Mouse (Mus musculus) embryonic facial prominence, embryonic 14.5 days (tissue): ENCODE measurements around the gene C4bp. TPM values are rescaled to one million over a fixed set of nuclear protein-coding genes. Genes with fewer than 3 reads are reported as not detected.
"Not testable (repeated sequence)": the region's sequence is repeated elsewhere in the genome, so short reads cannot be mapped to it uniquely, and the experiment has no call there.

Experiments used
- ATAC-seq: fragments of 200-750 bp; cut with Nextera tagmentation; 2 replicates; pipeline ENCODE4 v1.8.0; 2017; ENCODE audit warnings: low read depth, moderate number of reproducible peaks, moderate TSS enrichment
- DNase-seq: peaks from one replicate; pipeline ENCODE4 v3.0.0-alpha.2; 2015; ENCODE audit warnings: low spot score
- H3K27ac ChIP-seq: fragments of 300-500 bp; sonication (generic); replicated peaks from 2 replicates; pipeline ENCODE4 v1.5.1; 2014; ENCODE audit warnings: low read depth, mild to moderate bottlenecking, low read length, moderate library complexity
- H3K27me3 ChIP-seq: fragments of 300-500 bp; sonication (generic); replicated peaks from 2 replicates; pipeline ENCODE4 v1.6.1; 2014; ENCODE audit warnings: low read length; ENCODE audit not compliant: control insufficient read depth, insufficient read depth
- H3K36me3 ChIP-seq: fragments of 300-500 bp; sonication (generic); 2 replicates; pipeline ENCODE4 v1.6.1; 2014; ENCODE audit warnings: low read length, mixed read lengths; ENCODE audit not compliant: control insufficient read depth, insufficient read depth
- H3K4me1 ChIP-seq: fragments of 300-500 bp; sonication (generic); 2 replicates; pipeline ENCODE4 v1.6.1; 2014; ENCODE audit warnings: antibody characterized with exemption, low read length; ENCODE audit not compliant: control insufficient read depth, insufficient read depth
- H3K4me2 ChIP-seq: fragments of 300-500 bp; sonication (generic); 2 replicates; pipeline ENCODE4 v1.6.1; 2014; ENCODE audit warnings: low read depth, mild to moderate bottlenecking, low read length, moderate library complexity, mixed read lengths
- H3K4me3 ChIP-seq: fragments of 300-500 bp; sonication (generic); 2 replicates; pipeline ENCODE4 v1.5.1; 2014; ENCODE audit warnings: low read depth, mild to moderate bottlenecking, low read length
- H3K9ac ChIP-seq: fragments of 300-500 bp; sonication (generic); 2 replicates; pipeline ENCODE4 v1.6.1; 2014; ENCODE audit warnings: low read depth, mild to moderate bottlenecking, low read length, moderate library complexity, mixed read lengths
- H3K9me3 ChIP-seq: fragments of 300-500 bp; sonication (generic); 2 replicates; pipeline ENCODE4 v1.6.1; 2016; ENCODE audit warnings: low read length; ENCODE audit not compliant: control insufficient read depth
- WGBS: fragments of 180-500 bp; shearing (Covaris S2); extraction: QIAGEN DNeasy Blood & Tissue Kit; methylation state at CpG from one replicate; pipeline ENCODE4 v1.1.7; 2014; 5-methylcytosine and 5-hydroxymethylcytosine counted together
- polyA plus RNA-seq: library from polyadenylated mRNA; unstranded; fragments of >200 nt; fragmentation: Nextera tagmentation; extraction: Ambion mirVana; gene quantifications from 2 replicates; pipeline ENCODE4 v1.2.1, GENCODE M21; 2014

Gene C4bp
- polyA plus RNA-seq, 1 experiment from 2014 or later = not detected

GRCm38 (mm10) chr1:130681075-130681474, 19.6 kb upstream of the C4bp start:
- Histone ChIP-seq H3K27me3 (no peaks in the 10 kb centered on the region), H3K4me3 (no peak overlapping the region), H3K9me3 (no peaks in the 10 kb centered on the region), H3K4me1 (no peaks in the 10 kb centered on the region), H3K27ac (no peak overlapping the region), H3K4me2 (no peak overlapping the region), H3K9ac (no peak overlapping the region), H3K36me3 (no peaks in the 10 kb centered on the region)
- WGBS = 87% methylated on average over 2 of the region's 2 CpGs
- ATAC-seq (no peak), DNase-seq (no peak)

DNA sequence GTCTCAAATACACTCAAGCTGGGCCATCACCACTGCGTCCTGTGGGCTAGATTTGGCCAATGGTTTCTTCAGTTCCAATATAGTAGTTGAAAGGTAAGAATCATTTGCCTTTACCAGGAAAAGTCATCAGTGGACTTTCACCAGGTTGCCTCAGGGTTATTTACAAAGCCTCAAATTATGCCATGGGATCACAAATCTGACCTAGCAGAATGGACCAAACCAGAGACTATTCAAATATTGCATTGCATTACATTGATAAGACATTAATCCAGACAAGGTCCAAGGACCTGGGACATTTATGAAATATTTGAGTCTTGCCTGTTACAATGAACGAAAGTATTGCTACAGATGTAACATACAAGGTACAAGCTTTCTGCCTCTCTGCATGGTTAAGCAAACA, 17.1 kb upstream of the C4bp start:
- Histone ChIP-seq H3K9ac (no peak overlapping the region), H3K27me3 (no peaks in the 10 kb centered on the region), H3K4me3 (no peak overlapping the region), H3K4me2 (no peak overlapping the region), H3K27ac (no peak overlapping the region), H3K36me3 (no peaks in the 10 kb centered on the region), H3K4me1 (no peaks in the 10 kb centered on the region), H3K9me3 (no peaks in the 10 kb centered on the region)
- DNase-seq (no peak), ATAC-seq (no peak)
- 85% methylated on average over 2 of the region's 2 CpGs for WGBS

GRCm38 (mm10) chr1:130663576-130663975, 2.1 kb upstream of the C4bp start:
- not testable (repeated sequence) for H3K4me2 ChIP-seq, H3K4me1 ChIP-seq, H3K4me3 ChIP-seq, H3K9me3 ChIP-seq, H3K27me3 ChIP-seq, H3K27ac ChIP-seq, H3K36me3 ChIP-seq, DNase-seq, H3K9ac ChIP-seq, ATAC-seq
- WGBS = 85% methylated on average over 5 of the region's 5 CpGs

DNA sequence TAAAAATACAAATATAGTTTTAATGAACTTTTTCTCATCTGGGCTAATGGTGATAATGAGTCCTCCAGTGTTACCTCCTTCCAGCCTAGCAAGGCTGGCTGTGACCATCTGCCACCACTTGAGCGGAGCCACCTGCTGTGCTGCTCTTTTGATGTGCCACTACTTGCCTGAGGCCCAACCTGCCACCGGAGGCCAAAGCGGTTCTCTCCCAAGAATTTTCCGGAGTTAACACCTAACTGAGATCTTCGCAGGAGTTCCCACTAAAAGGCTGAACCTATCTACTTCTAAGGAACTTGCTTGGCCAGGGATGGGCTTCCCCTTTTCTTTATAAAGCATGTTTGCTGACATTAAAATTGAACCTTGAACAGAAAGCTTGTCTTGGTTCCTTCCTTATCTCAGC, 1.8 kb downstream of the C4bp start:
- WGBS = 29% methylated on average over 5 of the region's 5 CpGs
- H3K9ac ChIP-seq, H3K4me1 ChIP-seq: not testable (repeated sequence)

DNA sequence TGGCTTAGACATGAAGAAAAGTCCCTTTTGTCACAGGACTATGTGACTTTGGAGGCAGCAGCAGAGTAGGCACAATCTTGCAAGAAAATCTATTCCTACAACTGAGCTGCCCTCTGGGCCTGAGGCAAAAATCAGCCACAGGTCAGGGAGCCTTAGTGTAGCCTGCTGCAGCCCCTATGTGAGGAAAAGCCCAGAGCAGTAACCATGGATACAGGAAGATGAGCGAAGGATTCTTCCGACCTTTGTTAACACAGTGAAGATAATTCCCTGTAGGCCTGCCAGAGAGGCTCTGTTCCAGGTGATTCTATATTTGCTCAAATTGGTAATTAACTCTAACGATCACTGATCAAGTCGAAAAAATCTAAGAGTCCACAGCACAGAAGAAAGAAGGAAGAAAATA, 17.3 kb downstream of the C4bp start:
- H3K9me3 ChIP-seq = no peaks in the 10 kb centered on the region
- DNase-seq (peak; percentile 4), ATAC-seq (peak; percentile 22; the same call in 1 of the 2 replicates)
- H3K27me3 ChIP-seq = no peaks in the 10 kb centered on the region
- no peak overlapping the region for H3K9ac ChIP-seq
- no peak overlapping the region for H3K27ac ChIP-seq
- H3K4me2 ChIP-seq = no peak overlapping the region
- no peaks in the 10 kb centered on the region for H3K36me3 ChIP-seq
- H3K4me3 ChIP-seq = no peak overlapping the region
- no peaks in the 10 kb centered on the region for H3K4me1 ChIP-seq
- WGBS = 67% methylated on average over 4 of the region's 4 CpGs

More for the DNA sequence above, 1.8 kb downstream of the C4bp start:
- not testable (repeated sequence) for ATAC-seq, DNase-seq, H3K4me2 ChIP-seq, H3K4me3 ChIP-seq, H3K27me3 ChIP-seq, H3K27ac ChIP-seq, H3K9me3 ChIP-seq, H3K36me3 ChIP-seq

DNA sequence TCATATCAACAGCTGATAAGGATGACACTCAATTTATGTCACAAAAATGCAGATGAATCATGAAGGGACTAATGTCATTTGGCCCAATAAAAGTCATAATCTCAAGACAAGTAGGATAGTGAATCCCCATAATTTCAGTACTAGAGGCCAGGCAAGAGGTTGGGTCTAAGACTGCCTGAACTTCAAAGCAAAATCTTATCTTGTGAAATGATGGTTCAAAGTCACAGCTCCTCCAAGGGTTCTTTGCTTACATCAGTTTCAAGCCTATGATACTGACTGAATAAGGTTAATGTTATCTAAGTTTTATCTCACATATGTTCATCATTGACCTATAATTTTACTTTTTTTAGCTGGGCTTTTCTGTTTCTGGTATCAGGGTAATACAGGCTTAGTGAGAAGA, 20.5 kb downstream of the C4bp start:
- no peaks in the 10 kb centered on the region for H3K27me3 ChIP-seq
- H3K4me2 ChIP-seq = no peak overlapping the region
- H3K9ac ChIP-seq = no peak overlapping the region
- DNase-seq (no peak), ATAC-seq (no peak)
- no peak overlapping the region for H3K27ac ChIP-seq
- no peak overlapping the region for H3K4me3 ChIP-seq
- H3K36me3 ChIP-seq = no peaks in the 10 kb centered on the region
- no peaks in the 10 kb centered on the region for H3K4me1 ChIP-seq
- H3K9me3 ChIP-seq = no peaks in the 10 kb centered on the region

DNA sequence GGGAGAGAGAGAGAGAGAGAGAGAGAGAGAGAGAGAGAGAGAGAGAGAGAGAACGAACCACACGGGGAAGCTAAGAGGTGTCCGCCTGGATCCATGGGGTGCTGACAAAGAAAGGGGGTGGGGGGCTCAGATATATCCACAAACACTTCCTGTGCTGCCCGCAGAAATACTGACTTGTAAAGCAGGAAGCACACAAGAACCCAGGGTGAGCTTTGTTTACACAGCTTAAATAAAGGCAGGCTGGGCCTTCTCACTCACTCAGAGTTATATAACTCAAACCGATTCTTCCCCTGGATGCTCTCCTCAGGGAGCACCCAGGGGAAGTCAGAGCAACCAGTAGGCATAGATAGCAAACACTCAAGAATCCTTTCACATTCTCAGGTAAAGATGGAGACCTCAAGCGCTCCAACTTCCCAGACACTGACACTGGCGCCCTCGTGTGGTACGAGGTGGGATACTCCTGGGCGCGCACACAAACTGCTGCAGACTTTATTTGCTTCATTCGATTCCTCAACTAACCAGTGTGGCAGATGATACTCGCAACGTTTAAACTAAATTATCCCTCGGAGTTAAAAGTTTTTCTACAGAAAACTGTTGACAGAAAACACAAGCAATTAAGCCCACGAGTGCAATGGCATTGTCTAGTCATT, 27.5 kb downstream of the C4bp start:
- 27% methylated on average over 16 of the region's 16 CpGs for WGBS
- H3K4me2 ChIP-seq = peak overlapping the region; percentile 4; the same call in 1 of the 2 replicates
- DNase-seq (peak; percentile 45), ATAC-seq (no peak)
- no peak overlapping the region for H3K27ac ChIP-seq
- no peaks in the 10 kb centered on the region for H3K4me1 ChIP-seq
- no peaks in the 10 kb centered on the region for H3K27me3 ChIP-seq
- H3K9ac ChIP-seq = no peak overlapping the region
- H3K4me3 ChIP-seq = no peak overlapping the region
- H3K9me3 ChIP-seq = no peaks in the 10 kb centered on the region
- H3K36me3 ChIP-seq = no peaks in the 10 kb centered on the region

DNA sequence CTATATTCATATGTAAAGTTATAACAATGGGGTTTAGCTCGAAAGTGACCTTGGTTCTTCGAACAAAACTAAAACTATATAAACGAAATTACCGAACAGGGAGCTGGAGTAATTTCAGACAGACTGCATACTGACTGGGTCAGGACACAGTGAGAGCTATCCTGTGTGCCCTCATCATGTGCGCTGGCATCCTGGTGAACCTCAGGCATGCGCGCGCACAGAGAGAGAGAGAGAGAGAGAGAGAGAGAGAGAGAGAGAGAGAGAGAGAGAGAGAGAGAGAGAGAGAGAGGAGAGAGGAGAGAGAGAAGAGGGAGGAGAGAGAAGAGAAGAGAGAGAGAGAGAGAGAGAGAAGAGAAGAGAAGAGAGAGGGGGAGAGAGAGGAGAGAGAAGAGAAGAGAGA, 28.1 kb downstream of the C4bp start:
- H3K27me3 ChIP-seq = no peaks in the 10 kb centered on the region
- WGBS = 84% methylated on average over 8 of the region's 8 CpGs

DNA sequence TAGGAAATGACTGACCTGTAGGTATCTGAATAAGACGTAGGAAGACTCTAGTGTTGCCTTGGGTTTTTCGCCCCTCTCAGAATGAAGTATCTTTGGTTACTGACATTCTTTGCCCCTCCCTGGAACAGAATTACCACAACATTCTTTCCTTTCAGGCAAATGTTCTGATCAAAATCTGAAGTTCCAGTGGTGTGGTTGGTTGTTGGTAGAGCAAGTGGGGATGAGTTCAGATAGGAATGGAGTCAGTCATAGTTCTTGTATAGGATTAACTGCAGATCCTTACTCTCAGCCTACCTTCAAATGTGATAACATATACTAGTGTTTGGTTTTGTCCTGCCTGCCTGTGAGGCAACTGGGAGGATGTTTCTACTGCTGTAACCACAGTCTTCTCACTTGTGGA, 31.9 kb downstream of the C4bp start, which contains the start of gene Zp3r:
TSS of gene Zp3r (minus strand) at position 101 of the 400 bp plus-strand sequence.
- H3K4me2 ChIP-seq = no peak within 1 kb of the TSS
- no peak within 1 kb of the TSS for H3K9ac ChIP-seq
- H3K4me3 ChIP-seq = no peak within 1 kb of the TSS
- 89% methylated on average over 2 of the region's 2 CpGs for WGBS
- ATAC-seq (no peak), DNase-seq (no peak)
- H3K27me3 ChIP-seq = no peaks in the 10 kb centered on the region
- H3K27ac ChIP-seq = no peak within 1 kb of the TSS
- H3K36me3 ChIP-seq = no peaks in the 10 kb centered on the region
- no peaks in the 10 kb centered on the region for H3K9me3 ChIP-seq
- H3K4me1 ChIP-seq = no peaks in the 10 kb centered on the region

More for the DNA sequence above, 28.1 kb downstream of the C4bp start:
- no peak overlapping the region for H3K27ac ChIP-seq
- H3K9me3 ChIP-seq = no peaks in the 10 kb centered on the region
- ATAC-seq (no peak), DNase-seq (no peak)
- H3K9ac ChIP-seq = no peak overlapping the region
- H3K4me3 ChIP-seq = no peak overlapping the region
- H3K4me1 ChIP-seq = no peaks in the 10 kb centered on the region
- no peaks in the 10 kb centered on the region for H3K36me3 ChIP-seq
- no peak overlapping the region for H3K4me2 ChIP-seq
